Mouse (Mus musculus) embryonic facial prominence, embryonic 15.5 days (tissue): Measurements from ENCODE around the gene Elmo2. TPM values are rescaled to one million over a fixed set of nuclear protein-coding genes. Genes with fewer than 3 reads are reported as not detected.
A peak's percentile ranks its signal among the peaks of the same experiment; 100 is the strongest.

Experiments
- ATAC-seq: fragments of 200-750 bp; cut with Nextera tagmentation; 2 replicates; pipeline ENCODE4 v1.8.0; 2017; ENCODE audit warnings: low read depth, moderate TSS enrichment; ENCODE audit not compliant: insufficient number of reproducible peaks, low FRiP score, low TSS enrichment
- H3K27ac ChIP-seq: fragments of 300-500 bp; sonication (generic); replicated peaks from 2 replicates; pipeline ENCODE4 v1.5.1; 2015; ENCODE audit warnings: mild to moderate bottlenecking, inconsistent platforms
- H3K27me3 ChIP-seq: fragments of 300-500 bp; sonication (generic); 2 replicates; pipeline ENCODE4 v1.6.1; 2015; ENCODE audit warnings: inconsistent platforms
- H3K36me3 ChIP-seq: fragments of 300-500 bp; sonication (generic); 2 replicates; pipeline ENCODE4 v1.6.1; 2015; ENCODE audit warnings: mild to moderate bottlenecking, inconsistent platforms
- H3K4me1 ChIP-seq: fragments of 300-500 bp; sonication (generic); 2 replicates; pipeline ENCODE4 v1.6.1; 2015; ENCODE audit warnings: inconsistent platforms
- H3K4me2 ChIP-seq: fragments of 300-500 bp; sonication (generic); replicated peaks from 2 replicates; pipeline ENCODE4 v1.6.1; 2015; ENCODE audit warnings: mild to moderate bottlenecking, inconsistent platforms
- H3K4me3 ChIP-seq: fragments of 300-500 bp; sonication (generic); replicated peaks from 2 replicates; pipeline ENCODE4 v1.5.1; 2015; ENCODE audit warnings: mild to moderate bottlenecking, inconsistent platforms
- H3K9ac ChIP-seq: fragments of 300-500 bp; sonication (generic); 2 replicates; pipeline ENCODE4 v1.6.1; 2015; ENCODE audit warnings: inconsistent platforms
- H3K9me3 ChIP-seq: fragments of 300-500 bp; sonication (generic); replicated peaks from 2 replicates; pipeline ENCODE4 v1.6.1; 2016; ENCODE audit warnings: inconsistent platforms
- WGBS: fragments of 180-500 bp; shearing (Covaris S2); methylation state at CpG from one replicate; pipeline ENCODE4 v1.1.7; 2015; 5-methylcytosine and 5-hydroxymethylcytosine counted together
- polyA plus RNA-seq: library from polyadenylated mRNA; unstranded; fragments of >200 nt; fragmentation: Nextera tagmentation; extraction: Ambion mirVana; gene quantifications from 2 replicates; pipeline ENCODE4 v1.2.1, GENCODE M21; 2015

The Elmo2 gene
- polyA plus RNA-seq, 1 experiment from 2014 or later: 91.3 TPM

- Histone ChIP-seq H3K4me1 (peaks cover 32% of the 10 kb centered on the region), H3K36me3 (peaks cover 31% of the 10 kb centered on the region), H3K4me3 (peak within 1 kb of the TSS; percentile 84), H3K9me3 (no peaks in the 10 kb centered on the region), H3K4me2 (peak within 1 kb of the TSS; percentile 85), H3K27ac (peak within 1 kb of the TSS; percentile 88), H3K27me3 (no peaks in the 10 kb centered on the region), H3K9ac (peak within 1 kb of the TSS; percentile 58)
- peak; percentile 87 for ATAC-seq
- WGBS: under 1% methylated on average over 49 of the region's 49 CpGs
Observed at GRCm38 (mm10) chr2:165287202-165287984, 38.9 kb downstream of the Elmo2 start, which contains the start of gene Slc35c2. Gene Slc35c2 (minus strand): TSS chr2:165287869.

- Histone ChIP-seq H3K9ac (peak overlapping the region; percentile 58), H3K9me3 (no peaks in the 10 kb centered on the region), H3K4me2 (peak overlapping the region; percentile 85), H3K27me3 (no peaks in the 10 kb centered on the region), H3K4me1 (peaks cover 35% of the 10 kb centered on the region), H3K4me3 (peak overlapping the region; percentile 84), H3K27ac (peak overlapping the region; percentile 88; the same call in 1 of the 2 replicates), H3K36me3 (peaks cover 23% of the 10 kb centered on the region)
- no peak for ATAC-seq
- 54% methylated on average over 18 of the region's 18 CpGs for WGBS
Observed at GRCm38 (mm10) chr2:165286361-165287201, 39.7 kb downstream of the Elmo2 start.

GRCm38 (mm10) chr2:165285621-165286020 lies 40.7 kb downstream of the Elmo2 start:
- no peak for ATAC-seq
- 82% methylated on average over 8 of the region's 8 CpGs for WGBS

DNA sequence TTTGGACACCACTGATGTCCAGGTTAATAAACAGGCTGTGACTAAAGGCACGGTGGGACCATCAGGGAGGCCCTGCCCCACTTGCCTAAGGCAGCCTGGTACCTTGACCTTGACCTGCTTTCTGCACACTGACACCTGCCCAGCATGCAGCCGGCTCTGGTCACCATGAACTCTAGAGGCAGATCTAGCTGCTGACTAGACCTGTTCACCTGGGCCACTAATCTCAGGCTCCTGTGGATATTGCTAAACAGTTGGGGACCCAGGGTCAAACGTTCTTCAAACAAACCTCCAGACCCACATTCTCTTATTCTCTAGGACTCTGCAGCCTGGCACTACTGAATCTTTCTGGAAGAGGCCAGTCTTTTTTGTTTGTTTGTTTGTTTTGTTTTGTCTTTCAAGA lies 41.2 kb downstream of the Elmo2 start:
- Histone ChIP-seq H3K9me3 (no peaks in the 10 kb centered on the region), H3K27me3 (no peaks in the 10 kb centered on the region), H3K27ac (no peak overlapping the region), H3K36me3 (peaks cover 9% of the 10 kb centered on the region), H3K9ac (no peak overlapping the region), H3K4me1 (peaks cover 35% of the 10 kb centered on the region), H3K4me2 (no peak overlapping the region), H3K4me3 (no peak overlapping the region)
- no peak for ATAC-seq
- WGBS: 88% methylated on average over 3 of the region's 3 CpGs

More at GRCm38 (mm10) chr2:165285621-165286020, 40.7 kb downstream of the Elmo2 start:
- Histone ChIP-seq H3K4me1 (peaks cover 35% of the 10 kb centered on the region), H3K36me3 (peaks cover 15% of the 10 kb centered on the region), H3K4me2 (no peak overlapping the region), H3K9ac (no peak overlapping the region), H3K27ac (no peak overlapping the region), H3K9me3 (no peaks in the 10 kb centered on the region), H3K27me3 (no peaks in the 10 kb centered on the region), H3K4me3 (no peak overlapping the region)

DNA sequence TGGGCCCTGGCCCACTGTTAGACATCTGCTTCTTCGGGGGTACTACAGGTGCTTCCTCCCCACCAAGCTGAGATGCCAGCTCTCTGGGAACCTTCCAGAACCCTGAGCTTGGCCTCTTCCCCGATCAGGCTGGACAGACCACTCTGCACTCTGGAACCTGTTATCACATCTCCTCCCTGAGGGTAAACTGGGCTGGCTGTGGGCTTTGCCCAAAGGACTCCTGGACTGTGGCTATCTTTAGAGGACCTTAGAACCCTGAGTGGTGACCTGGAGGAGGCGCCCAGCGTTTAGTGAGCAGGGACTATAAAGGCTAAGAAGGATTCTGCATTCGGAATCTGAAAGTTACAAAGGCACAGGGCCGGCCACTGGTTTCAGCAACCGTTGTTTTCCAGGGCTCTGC lies 41.9 kb downstream of the Elmo2 start:
- H3K36me3 ChIP-seq: 0 out of 2 replicates have a peak, but pooled peaks cover 3% of the 10 kb centered on the region
- H3K4me3 ChIP-seq: no peak overlapping the region
- no peaks in the 10 kb centered on the region for H3K27me3 ChIP-seq
- ATAC-seq: no peak
- peaks cover 35% of the 10 kb centered on the region for H3K4me1 ChIP-seq
- no peak overlapping the region for H3K4me2 ChIP-seq
- H3K9me3 ChIP-seq: no peaks in the 10 kb centered on the region
- H3K9ac ChIP-seq: no peak overlapping the region
- no peak overlapping the region for H3K27ac ChIP-seq
- WGBS: 84% methylated on average over 7 of the region's 7 CpGs

GRCm38 (mm10) chr2:165283644-165284043 lies 42.6 kb downstream of the Elmo2 start:
- 84% methylated on average over 3 of the region's 3 CpGs for WGBS

GRCm38 (mm10) chr2:165281779-165282311 lies 44.4 kb downstream of the Elmo2 start:
- H3K36me3 ChIP-seq: peaks cover 15% of the 10 kb centered on the region
- peaks cover 19% of the 10 kb centered on the region for H3K4me1 ChIP-seq
- H3K4me2 ChIP-seq: no peak overlapping the region
- H3K27ac ChIP-seq: no peak overlapping the region
- H3K4me3 ChIP-seq: no peak overlapping the region
- H3K9ac ChIP-seq: no peak overlapping the region
- ATAC-seq: no peak
- 44% methylated on average over 5 of the region's 6 CpGs for WGBS
- H3K9me3 ChIP-seq: no peaks in the 10 kb centered on the region
- no peaks in the 10 kb centered on the region for H3K27me3 ChIP-seq

More at GRCm38 (mm10) chr2:165283644-165284043, 42.6 kb downstream of the Elmo2 start:
- Histone ChIP-seq H3K9me3 (no peaks in the 10 kb centered on the region), H3K4me2 (no peak overlapping the region), H3K4me3 (no peak overlapping the region), H3K4me1 (peaks cover 31% of the 10 kb centered on the region), H3K27ac (no peak overlapping the region), H3K9ac (no peak overlapping the region), H3K36me3 (no peaks in the 10 kb centered on the region), H3K27me3 (no peaks in the 10 kb centered on the region)
- ATAC-seq: no peak

DNA sequence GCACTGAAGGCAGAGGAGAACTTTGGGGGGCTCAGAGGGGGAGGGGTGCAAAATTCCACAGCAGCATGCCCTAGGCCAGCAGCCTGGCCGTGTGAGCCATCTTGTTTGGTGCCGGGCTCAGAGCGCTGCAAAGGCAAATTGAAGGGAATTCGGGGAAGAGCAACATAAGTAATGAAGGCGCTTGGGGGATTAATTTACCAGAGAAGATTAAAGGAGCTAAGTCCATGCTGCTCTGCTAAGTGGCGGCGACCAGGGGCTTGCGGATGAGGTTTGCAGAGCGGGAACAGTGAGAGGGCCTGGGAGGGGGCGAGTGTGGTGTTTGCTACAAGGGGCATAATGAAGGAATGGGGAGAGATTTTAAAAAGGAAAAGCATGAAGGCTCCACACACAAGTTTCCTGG lies 46.9 kb downstream of the Elmo2 start:
- Histone ChIP-seq H3K36me3 (peaks cover 21% of the 10 kb centered on the region), H3K9ac (no peak overlapping the region), H3K4me3 (no peak overlapping the region), H3K9me3 (no peaks in the 10 kb centered on the region), H3K4me2 (no peak overlapping the region), H3K27me3 (no peaks in the 10 kb centered on the region), H3K27ac (no peak overlapping the region), H3K4me1 (peaks cover 25% of the 10 kb centered on the region)
- no peak for ATAC-seq
- 44% methylated on average over 10 of the region's 10 CpGs for WGBS

GRCm38 (mm10) chr2:165277188-165277740 lies 49.0 kb downstream of the Elmo2 start:
- H3K9ac ChIP-seq: no peak overlapping the region
- no peaks in the 10 kb centered on the region for H3K9me3 ChIP-seq
- no peak overlapping the region for H3K4me2 ChIP-seq
- peaks cover 21% of the 10 kb centered on the region for H3K36me3 ChIP-seq
- H3K27ac ChIP-seq: no peak overlapping the region
- ATAC-seq: no peak
- 75% methylated on average over 5 of the region's 5 CpGs for WGBS
- no peaks in the 10 kb centered on the region for H3K27me3 ChIP-seq
- no peak overlapping the region for H3K4me3 ChIP-seq
- H3K4me1 ChIP-seq: peaks cover 22% of the 10 kb centered on the region

- H3K27me3 ChIP-seq: no peaks in the 10 kb centered on the region
- H3K4me3 ChIP-seq: no peak overlapping the region
- no peaks in the 10 kb centered on the region for H3K9me3 ChIP-seq
- H3K27ac ChIP-seq: peak overlapping the region; percentile 58; the same call in 1 of the 2 replicates
- peak; percentile 55; the same call in 1 of the 2 replicates for ATAC-seq
- peaks cover 21% of the 10 kb centered on the region for H3K4me1 ChIP-seq
- WGBS: 20% methylated on average over 8 of the region's 8 CpGs
- H3K9ac ChIP-seq: no peak overlapping the region
- H3K36me3 ChIP-seq: peaks cover 21% of the 10 kb centered on the region
- no peak overlapping the region for H3K4me2 ChIP-seq
Observed at GRCm38 (mm10) chr2:165275824-165276223, 50.5 kb downstream of the Elmo2 start.
